Mouse (Mus musculus) brain, embryonic 18.5 days (tissue): ENCODE results near the gene Tsga13.

ENCODE experiments used
- DNase-seq: peaks from one replicate; pipeline ENCODE4 v3.0.0-alpha.2; 2012; ENCODE audit warnings: low read depth, low spot score

Gene Tsga13

DNA sequence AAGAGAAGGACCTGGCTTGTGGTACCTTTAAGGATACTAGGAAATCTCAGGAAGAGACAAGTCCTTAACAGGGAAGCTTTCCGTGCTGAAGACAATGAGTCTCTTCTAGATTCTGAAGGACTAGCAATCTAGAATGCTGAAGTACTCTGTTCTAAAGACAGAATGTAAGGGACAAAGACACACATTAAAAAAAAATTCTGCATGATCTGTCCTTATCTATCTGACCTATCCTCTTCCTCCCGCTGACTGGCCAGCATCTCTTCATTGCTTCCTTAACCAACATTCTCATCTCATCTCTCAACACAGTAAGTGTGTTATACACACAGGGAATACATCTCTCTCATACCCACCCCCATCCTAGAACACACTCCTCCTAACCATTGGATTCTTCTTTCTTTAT lies at the start of gene Tsga13:
Gene Tsga13, minus strand, starts transcription at position 101 of the 400 bp plus-strand sequence.
- DNase-seq = no peak

DNA sequence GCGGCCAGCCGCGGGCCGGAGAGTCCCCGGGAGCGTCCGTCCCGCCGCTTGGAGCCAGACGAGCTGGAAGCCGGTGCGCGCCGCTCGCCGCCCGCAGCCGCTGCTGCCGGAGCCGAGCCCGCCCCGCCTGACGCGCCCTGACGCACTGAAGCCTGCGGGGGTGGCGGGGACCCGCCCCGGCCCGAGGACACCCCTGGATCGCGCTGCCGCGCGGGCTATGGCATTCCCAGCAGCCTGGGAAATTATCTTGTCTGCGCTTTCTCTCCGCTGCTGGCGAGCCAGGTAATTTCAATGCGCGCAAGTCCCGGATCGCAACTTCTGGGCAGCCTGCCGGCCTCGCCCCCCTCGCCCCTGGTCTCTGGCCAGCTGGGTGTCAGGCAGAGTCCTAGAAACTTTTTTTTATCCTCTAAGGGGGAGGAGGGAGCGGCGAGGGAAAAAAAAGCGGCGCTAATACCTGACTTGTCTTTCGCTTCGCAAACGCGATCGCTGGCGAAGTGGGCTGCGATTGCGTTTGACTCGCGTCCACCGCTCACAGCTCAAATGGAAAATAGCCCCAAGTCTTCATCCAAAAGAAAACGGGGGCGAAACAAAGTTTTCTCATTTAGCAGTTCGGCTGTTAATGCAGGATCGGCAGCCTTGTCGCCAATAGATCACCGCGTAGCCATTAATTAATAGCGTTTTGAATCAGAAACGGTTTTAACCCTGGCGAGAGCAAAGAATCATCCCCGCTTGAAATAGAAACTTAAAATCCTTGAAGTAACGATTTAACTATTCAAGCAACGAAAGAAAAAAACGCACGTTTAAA lies 43.6 kb upstream of the Tsga13 start, which contains the start of gene Klf14:
Gene Klf14, minus strand, starts transcription at position 343 of the 805 bp plus-strand sequence.
- DNase-seq = no peak

DNA sequence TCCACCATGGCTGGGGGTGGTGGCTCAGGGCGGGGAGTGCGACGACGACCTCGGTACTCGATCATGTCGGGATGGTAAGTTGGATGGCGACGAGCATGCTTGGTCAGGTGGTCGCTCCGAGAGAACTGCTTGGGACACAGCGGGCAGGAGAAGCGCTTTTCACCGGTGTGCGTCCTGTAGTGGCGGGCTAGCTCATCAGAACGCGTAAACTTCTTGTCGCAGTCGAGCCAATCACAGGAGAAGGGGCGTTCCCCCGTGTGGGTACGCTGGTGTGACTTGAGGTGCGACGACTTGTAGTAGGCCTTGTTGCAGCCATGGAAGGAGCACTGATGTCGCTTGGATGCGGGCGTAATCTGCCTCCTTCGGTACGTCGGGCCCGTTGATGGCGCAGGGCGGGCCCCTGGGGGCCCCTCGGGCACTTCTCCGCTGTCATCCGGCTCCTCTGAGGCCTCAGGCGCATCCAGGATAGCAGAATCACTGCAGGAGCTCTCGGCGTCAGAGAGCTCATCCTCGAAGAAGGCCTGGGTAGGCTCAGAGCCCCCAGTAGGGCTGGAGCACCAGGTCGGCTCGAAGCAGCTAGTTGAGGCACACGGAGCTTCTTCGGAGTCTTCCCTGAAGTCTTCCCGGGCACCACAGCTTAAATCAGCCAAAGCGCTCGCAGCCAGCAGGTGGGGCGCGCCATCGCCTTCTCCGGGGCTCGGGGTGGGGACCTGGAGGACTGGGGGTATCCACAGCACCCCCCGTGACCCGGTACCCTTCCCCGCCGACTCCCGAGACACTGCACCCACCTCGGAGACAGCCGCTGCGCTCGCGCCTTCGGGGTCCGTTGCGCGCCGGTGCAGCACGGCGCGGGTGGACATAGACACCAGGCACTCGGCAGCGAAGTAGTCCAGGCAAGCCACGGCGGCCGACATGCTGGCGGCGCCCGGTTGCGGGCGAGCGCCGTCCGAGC lies 42.7 kb upstream of the Tsga13 start:
- DNase-seq = no peak

DNA sequence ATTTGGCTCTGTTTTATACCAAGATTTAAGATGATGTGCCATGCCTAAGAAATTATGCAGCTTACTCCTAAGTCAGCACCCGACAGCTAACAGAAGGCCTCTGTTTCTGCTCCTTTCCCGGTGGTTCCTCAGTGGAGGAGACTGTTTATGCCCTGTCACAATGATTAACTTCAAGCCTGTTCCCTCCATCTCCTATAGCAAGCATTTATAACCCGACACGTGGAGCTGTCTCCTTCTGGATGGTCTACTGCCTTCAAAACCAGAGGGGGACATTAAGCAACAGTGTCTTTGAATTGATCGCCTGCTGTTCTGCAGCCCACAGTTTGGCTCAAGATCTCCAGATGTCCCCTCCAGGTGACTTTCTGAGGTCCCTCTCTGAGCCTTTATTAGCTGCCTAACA lies 23.9 kb upstream of the Tsga13 start:
- DNase-seq = no peak

DNA sequence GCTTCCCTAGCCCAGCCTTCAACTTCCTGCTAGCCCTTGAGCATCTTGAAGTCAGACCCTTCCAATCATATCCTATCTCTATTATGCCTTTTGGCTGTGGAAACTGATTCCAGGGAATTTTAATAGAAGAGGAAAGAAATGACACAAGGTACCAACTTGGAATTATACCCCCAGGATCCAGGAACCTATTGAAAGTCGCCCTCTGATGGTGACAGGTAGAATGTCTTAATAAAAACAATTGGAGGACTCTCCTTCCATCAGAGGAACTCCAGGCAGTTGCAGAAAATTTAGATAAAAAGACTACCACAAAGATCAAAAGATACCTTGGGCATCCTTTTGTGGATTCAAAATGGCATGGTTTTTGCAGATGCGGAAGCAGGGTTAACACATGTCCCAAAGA lies 7.4 kb upstream of the Tsga13 start:
- no peak for DNase-seq

DNA sequence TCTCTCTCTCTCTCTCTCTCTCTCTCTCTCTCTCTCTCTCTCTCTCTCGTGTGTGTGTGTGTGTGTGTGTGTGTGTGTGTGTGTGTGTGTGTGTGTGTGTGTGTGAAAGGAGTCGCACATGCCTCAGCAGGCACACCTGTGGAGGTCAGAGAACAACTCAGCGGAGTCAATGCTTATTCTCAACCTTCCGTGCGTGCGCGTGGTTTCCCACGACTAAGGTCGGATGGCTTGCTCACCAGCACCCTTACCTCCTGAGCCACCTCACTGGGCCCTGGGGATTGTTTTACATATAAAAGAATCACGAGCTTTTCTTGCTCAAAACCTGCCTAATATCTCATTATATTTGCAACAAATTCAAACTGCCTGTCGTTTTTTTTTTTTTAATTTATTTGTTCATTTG lies 6.5 kb upstream of the Tsga13 start:
- DNase-seq = no peak

DNA sequence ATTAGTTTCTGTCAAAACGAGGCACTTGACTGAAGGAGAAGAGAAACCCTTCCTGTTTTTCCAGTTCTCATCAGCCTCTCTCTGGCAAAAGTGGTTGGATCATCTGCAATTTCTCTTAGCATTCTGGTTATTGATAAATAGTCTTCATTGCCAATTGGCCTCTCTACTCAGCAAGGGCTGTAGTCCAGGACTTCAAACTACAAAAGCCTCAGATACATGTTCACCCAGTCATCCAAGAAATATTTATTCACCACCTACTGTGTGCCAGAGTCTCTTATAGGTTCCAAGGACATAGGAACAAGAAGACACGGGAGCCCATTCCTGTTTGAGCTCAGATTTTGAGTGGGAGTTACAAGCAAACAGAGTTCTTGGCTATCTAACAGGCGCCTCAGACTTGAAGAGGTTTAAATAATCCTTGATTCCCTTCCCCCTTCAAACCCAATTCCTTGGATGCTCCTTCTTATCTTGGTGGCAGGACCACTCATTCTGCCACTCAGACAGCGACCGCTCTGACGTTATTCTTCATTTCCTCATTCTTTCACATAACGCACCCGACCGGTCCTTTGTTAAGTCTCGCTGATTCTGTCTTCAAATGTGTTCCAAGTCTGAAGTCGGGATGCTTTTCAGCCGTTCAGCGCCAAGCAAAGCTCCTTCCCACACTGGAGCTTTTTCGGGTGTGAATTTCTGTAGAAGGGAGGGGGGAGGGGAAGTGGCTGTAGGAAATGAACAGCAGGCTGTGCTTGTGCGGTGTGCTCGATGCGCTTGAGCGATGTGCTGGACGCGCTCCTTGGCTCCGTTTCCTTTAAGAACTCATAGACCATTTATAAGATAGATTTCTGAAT lies 5.7 kb upstream of the Tsga13 start:
- peak; percentile 55 for DNase-seq

DNA sequence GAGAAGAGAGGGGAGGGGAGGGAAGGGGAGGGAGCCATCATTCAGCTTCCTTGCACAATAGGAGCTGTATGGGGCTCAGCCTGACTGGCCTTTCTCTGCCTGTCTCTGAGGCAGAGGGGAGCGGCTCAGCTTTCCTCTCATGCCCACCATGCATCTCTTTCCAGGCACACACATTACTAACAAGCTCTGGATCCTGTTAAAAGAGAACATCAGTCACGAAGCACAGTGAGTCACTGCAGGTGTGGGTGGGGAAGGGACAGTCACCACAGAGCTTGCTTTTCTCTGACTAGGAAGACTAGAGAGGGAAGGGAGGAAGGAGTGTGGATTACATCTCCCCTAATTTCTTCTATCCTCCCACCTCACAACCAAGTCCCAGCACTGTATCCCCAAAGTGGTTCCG lies 7.4 kb downstream of the Tsga13 start:
- no peak for DNase-seq

DNA sequence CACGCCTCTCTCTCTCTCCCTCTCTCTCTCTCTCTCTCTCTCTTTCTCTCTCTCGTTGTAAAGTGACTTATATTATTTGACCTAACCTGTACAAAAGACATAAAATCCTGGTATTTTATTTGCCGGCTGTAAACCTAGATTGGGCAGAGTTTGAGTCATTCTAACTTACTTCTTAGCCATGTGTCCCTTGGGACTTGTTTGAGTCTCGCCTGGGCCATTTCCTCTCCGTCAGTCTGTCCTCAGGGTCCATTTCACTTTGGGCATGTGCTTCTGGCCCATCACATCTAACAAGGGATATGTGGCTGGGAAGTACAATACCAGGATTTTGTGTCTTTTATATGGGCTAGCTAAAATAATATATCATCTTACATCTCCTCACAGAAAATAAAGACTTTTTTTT lies 10.5 kb downstream of the Tsga13 start:
- DNase-seq = no peak

DNA sequence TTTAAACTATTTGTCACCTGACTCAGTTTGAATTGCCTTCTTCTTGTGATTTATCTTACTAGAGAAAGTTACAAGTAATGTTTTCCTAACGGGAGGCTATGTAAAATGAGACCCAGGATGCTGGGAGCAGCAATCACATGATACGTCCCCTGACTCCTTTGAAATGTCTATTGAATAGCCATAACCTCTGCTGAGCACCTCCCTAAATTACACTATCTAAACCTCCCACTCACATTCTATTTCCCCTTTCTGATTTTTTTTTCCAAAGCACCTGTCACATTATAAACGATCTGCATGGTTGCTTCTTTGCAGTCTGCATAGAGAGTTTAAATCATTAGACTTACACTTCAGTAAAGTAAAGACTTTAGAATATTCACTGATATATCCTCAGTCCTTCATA lies 11.3 kb downstream of the Tsga13 start:
- no peak for DNase-seq

DNA sequence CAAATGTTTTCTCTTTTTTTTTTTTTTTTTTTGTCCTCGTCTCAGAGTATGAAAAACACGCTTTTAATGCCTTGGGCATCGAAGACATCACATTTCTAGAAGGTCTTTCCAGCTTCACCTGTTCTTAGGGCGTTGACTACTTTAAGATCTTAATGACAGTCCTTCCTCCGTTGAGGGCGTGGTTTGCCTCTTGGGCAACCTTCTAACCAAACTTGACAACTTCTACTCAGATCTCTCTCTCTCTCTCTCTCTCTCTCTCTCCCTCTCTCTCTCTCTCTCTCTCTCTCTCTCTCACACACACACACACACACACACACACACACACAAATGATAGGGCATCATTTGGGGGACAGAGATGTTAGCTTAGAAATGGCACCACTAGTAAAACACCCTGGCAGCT lies 17.9 kb downstream of the Tsga13 start:
- no peak for DNase-seq

DNA sequence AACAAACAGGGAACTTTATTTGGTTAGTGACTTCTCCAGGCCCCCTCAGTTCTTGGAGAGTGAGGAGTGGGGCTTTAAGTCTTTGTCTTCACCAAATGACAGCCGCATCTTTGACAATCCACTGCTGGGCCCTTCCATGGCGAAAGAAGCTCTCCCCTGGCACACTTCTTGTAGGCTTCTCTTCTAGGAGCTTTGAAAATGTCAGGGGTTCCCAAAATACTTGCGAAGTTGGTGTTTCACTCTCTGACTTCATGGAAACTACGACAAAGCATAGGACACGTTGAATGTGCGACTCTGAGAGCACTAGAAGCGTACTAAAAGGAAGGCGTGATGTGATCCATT lies 18.4 kb downstream of the Tsga13 start:
- no peak for DNase-seq

DNA sequence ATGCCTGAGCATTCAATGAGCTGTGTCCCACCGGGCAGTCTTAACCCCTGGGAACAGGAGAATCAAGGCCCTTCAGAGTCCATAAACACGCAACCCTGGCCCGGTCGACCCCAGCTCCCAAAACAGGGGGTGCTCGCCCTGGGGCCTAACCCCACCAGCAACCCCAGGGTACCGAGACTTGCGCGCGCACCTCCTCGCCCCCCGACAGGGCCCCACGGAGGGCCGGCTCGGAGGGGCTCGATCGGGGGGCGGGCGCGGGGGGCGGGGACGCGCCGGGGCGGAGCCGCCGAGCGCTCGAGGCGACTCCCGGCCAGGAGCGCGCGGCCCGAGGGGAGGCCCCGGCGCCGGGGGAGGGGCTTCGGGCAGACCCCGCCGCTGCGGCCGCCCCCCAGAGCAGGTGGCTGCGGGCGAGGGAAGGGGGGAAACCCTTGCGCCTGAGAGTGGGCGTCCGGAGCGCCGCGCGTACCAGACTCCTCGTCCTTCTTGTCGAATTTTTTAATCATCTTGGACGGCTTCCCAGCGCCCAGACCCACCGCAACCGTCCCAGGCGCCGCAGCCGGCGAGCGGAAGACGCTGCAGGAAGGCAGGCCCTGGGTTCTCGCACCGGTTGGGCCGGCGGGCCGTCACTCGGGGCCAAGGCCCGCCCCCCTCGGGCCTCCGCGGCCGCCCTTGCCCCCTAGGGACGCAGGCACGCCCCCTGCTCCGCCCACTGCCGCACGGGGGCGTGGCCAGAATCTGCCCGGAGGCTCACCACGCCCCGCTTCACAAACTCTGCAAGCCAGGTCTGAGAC lies 19.0 kb downstream of the Tsga13 start, which contains the start of gene Copg2:
Gene Copg2, minus strand, starts transcription at position 600 of the 791 bp plus-strand sequence.
- DNase-seq = peak; percentile 80

DNA sequence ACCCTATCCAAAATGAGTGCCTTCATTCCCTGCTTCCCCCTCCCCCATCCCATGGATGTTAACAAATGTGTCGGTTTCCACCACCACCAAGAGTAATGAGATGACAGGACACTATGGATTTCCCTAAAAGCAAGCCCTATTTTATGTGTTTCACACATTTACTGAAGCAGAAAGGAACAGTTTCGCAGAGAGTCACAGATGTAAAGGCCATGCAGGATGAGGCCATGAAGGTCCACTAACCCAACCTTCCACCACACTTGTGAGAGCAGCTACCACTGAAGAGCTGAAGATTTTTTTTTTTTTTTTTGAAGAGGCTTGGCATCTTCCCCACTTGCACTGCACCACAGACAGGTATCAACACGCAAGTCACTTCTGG lies 19.6 kb downstream of the Tsga13 start:
- no peak for DNase-seq

DNA sequence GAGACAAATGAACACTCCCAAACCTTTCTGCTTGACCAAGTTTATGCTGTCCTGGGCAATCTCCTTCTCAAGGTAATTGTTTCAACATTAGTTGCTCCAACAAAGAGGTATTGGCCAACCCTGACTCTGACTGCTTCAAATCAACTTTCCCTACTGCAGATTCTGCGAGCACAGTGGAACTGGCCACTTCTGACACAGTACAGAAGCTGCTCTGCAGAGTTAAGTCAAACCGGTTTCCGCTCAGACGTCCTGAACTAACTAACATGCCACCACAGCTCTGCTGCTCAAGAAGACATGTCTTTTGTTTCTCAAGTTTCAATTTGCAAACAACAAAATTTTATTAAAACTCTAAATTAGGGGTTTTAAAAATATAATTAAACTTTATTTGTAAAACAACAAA lies 22.3 kb downstream of the Tsga13 start:
- DNase-seq = no peak

DNA sequence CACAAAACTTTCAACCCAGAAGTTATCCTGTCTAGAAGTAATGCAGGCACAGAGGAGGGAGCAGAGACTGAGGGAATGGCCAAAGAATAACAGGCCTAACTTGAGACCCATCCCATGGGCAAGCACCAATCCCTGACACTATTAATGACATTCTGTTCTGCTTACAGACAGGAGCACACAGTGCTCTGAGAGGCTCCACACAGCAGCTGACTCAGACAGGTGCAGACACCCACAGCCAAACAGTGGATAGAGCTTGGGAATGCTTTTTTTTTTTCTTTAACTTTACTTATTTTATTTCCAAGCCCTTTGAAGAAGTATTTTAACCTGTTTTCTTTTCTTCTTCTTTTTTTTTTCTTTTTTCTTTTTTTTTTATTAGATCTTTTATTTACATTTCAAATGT lies 23.6 kb downstream of the Tsga13 start:
- DNase-seq = no peak

DNA sequence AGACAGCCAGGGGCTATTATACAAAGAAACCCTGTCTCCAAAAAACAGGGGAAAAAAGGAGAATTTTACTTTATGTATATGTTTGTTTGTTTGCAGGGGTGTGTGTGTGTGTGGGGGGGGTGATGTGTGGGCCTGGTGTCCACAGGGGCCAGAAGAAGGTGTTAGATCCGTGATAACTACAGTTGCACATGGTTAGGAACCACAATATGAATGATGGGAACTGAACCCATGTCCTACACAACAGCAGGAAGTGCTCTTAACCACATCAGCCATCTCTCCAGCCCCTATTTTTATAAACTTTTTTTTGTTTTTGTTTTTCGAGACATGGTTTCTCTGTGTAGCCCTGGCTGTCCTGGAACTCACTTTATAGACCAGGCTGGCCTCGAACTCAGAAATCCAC lies 30.5 kb downstream of the Tsga13 start:
- DNase-seq = no peak

DNA sequence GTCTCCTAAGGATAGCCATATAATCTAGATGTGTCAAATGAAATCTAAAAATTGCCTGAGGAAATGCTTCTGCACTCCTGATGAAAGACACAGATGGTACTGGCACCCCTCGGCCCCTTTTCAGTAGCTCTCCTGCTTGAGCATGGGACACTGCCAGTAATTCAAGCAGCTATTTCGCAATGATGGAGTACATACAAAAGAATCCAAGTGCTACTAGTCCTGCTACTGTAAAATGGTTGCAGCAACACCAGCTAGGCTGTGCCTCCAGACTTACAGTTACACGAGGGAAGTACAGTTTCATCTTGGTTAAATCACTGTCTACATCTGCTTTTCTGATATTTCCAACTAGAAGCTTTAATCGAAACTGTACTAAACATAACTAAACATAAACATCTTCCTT lies 31.9 kb downstream of the Tsga13 start:
- DNase-seq = no peak

DNA sequence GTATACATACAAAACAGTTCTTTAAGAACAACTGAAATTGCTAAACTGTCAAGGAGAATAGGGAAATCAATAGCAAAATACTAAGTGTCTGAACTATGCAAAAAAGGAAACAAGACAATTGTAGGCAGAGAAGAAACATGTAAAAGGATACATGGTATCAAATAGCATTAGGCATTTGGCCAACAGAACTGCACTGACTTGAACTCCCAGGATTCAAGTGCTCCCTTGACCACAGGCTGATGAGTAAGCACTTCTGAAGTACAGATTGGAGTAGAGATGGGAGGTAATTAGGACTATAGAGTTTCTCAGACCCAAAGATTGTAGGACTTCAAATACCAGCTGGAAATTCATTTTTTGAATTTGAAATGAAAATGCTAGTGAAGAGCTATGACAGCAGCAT lies 38.7 kb downstream of the Tsga13 start:
- no peak for DNase-seq

DNA sequence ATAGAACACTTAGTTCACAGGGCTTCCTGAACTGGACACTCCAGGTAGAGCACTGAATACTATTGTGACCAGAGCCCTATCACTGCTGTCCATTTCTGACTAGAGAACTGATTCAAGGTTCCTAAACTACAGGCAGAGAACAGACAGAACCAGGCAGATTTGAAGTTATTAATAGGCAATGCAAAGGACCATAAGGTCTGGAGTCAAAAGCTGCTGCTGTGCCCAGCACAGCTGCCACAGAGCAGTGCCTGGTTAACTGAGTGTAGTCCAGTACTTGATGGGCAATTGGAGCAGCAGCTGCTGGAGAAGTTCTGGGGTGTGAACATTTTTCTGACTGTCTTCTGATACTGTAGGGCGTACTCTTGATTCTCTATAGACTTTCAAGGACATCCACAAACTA lies 48.9 kb downstream of the Tsga13 start:
- no peak for DNase-seq
